Mouse (Mus musculus): ENCODE measurements around the gene Rbms3.
A peak's percentile ranks its signal among the peaks of the same experiment; 100 is the strongest.

Gene Rbms3

DNA sequence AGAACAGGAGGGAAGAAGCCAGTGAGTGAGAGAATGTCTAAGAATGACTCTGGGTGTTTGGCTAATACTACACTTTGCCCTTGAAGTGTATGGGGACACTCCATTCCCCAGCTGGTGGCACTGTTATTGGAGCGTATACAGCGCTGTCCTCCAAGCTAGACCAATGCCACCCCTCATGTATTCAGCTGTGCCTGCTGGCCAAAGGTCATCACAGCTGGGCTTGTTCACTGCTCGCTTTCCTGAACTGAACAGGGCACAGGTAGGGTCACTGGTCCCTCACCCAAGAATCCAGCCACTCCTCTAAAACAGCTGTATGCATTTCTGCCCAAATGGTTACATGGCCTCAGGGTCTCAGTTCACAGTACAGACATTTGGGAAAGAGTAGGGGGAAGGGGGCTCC, 253.9 kb downstream of the Rbms3 start:
- DNase-seq (ENCODE audit: low read depth, low spot score), result no peak

DNA sequence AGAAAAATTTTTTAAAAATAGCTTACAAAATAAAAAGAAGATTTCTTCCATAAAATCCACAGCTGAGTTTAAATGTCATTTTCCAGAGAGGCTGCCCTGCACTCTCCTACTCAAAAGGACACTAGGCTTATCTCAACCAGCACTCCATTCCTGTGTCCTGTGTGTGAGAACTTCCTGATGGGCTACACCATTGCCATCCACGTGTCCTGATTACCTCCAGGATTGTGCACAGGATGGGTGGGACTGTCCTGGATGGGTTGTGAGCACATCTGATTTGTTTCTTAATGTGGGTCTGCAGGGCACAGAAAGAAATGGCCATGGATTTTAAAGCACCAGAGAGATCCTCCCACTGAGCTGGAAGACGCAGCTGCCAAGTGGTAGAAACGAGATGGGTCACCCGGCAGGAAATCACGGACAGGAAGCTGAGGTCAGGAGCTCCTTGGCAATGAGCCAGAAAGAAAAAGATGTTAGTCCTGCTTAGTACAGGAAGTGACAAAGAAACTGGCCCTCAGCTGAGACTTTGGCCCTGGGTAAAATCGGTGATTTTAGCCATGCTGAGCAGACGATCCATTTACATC, 256.5 kb downstream of the Rbms3 start:
- no peak for DNase-seq (ENCODE audit: low read depth, low spot score)

DNA sequence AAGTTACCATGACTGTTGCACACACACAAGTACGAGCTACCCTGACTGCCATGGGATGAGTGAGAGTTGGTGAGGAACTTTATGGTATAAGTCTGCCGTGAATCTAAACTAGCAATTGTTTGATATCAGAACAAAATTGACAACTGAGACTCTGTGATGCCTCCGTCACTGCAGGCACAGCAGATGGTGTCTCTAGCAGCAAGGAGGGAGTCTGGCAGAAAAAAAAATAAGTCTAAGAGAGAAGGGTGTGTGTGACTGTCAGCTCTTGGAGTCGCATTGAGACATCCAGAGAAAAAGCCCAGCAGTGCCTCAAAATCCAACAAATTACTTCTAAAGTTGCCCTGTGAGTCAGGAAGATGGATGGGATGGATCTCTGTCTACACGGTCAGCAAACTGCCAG, 257.7 kb downstream of the Rbms3 start:
- no peak for DNase-seq (ENCODE audit: low read depth, low spot score)

DNA sequence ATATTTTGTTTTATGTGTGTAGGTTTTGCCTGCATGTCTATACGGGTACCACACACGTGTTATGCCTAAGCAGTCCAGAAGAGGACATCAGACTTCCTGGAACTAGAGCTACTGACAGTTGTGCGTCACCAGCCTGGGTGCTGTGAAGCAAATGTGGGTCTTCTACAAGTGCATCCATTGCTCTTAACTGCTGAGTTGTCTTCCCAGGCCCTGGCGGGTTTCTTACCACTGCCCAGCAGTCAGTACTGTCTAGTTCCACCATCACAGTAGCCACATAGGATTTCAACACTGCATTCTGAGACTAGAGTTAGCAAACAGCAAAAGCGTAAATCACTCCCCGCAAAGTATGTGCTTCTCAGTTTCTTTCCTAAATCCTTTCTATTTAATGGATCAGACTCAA, 259.6 kb downstream of the Rbms3 start:
- no peak for DNase-seq (ENCODE audit: low read depth, low spot score)

DNA sequence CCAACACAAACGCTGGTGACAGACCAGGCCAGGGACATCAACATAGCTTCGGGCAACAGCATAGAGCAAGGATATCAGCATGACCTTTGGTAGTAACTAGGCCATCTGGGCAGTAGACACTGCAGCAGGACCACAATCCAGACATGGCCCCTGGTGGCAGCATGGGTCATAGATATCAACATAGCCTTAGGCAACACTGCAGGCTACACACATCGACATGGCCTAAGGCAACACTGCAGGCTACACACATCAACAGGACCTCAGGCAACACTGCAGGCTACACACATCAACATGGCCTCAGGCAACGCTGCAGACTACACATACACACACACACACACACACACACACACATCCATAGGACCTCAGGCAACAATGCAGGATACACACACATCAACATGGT, 261.7 kb downstream of the Rbms3 start:
- DNase-seq (ENCODE audit: low read depth, low spot score), result no peak

DNA sequence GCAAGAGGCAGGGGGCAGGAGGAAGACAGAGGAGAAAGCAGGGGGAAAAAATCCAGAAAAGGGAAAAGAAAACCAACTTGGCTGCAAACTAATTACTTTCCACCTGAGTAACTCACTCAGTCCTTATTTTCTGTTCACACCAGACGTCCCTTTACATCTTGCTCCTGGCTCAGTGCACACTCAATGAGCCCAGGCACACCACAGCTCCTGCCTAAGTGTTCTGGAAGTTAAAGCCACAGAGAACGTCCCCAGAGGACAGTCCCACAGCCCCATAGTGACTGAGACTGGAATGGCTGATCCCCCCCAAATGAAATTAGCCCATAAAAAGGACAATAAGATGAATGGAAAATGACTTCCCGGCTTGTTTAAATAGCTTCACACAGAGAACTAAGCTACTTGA, 265.1 kb downstream of the Rbms3 start:
- DNase-seq (ENCODE audit: low read depth, low spot score), result no peak

DNA sequence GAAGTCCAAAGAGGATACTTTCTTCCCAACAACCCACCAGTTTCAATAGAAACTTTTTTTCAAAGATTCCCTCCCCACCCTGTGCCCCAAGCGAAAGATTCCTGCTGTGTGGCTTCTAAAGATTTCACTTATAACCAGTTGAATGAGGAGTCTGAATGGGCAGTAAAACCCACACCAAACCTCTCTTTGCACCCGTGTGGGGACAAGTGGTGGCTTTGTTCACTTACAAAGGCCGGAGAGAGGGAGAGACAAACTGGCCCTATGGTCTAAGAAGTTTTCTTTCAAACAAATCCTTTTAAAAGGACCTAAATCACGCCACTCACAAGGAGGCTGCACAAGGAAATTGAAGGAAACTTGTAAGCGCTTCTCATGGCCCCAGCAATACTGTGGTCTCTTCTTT, 268.3 kb downstream of the Rbms3 start:
- peak; percentile 46 for DNase-seq (ENCODE audit: low read depth, low spot score)

DNA sequence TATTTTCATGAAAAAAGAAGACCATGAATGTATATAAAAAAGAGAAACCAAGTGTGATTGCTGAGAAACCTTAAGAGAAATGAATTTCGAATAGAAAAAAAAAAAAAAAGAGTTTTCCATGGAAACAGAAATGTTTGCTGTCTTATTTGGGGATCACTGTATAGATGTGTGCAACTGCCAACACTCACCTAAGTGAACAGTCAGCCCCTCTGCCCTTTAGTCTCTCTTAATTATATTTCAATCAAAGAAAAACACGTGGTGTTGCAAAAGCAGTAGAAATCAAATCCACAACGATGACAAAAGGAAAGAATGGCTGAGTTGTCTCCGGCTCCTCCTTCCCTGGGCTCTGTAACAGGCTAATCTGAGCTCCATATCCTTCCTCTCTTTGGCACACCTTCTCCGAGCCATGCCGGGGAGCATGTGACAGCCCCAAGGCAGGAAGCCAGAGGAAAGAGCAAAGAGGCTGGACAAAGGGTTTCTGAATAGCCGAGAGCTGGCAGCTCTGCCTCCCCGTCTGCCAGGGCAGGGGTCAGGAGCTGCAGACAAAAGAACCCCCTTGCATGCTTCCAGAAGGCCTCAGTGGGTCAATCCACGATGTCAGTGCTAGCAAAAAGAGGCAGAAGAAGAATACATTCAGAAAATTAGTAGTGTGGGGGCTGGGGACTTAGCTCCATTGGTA, 272.8 kb downstream of the Rbms3 start:
- DNase-seq (ENCODE audit: low read depth, low spot score), result peak; percentile 69

DNA sequence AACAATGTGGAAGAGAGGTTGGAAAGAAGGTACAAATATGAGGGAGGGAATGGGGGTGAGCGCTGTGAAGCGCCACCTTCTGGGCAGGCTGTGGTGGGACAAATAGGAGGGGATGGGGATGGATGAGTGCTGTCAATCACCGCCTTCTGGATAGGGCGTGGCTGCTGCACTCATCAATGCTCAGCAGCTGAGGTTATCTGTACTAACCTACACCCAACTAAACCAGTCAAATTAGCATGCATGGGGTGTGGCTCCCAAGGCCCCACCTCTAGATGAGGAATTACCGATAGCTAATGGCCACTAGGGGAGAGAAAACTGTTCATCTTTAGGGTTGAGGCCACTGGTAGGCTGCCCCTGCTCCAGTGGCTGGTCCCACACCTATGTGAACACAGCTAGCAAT, 274.2 kb downstream of the Rbms3 start:
- DNase-seq (ENCODE audit: low read depth, low spot score), result peak; percentile 81

DNA sequence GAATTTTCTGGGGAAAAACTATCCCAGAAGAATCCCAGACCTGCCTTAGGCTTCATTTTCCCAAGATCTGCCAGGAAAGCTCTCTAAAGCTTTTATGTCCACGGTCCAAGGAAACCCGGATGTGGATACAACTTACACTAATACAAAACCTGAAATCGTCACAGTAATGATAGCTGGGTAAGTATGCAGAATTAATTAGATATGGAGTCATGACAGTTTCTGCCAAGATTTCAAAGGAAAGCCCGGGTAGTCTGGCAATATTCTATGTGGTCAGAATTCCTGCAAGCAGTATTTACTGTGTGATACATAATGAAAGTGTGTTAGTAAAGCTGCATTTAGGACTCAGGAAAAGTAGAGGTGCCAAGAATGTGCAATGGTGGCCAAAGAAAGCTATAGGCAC, 287.4 kb downstream of the Rbms3 start:
- DNase-seq (ENCODE audit: low read depth, low spot score), result no peak

DNA sequence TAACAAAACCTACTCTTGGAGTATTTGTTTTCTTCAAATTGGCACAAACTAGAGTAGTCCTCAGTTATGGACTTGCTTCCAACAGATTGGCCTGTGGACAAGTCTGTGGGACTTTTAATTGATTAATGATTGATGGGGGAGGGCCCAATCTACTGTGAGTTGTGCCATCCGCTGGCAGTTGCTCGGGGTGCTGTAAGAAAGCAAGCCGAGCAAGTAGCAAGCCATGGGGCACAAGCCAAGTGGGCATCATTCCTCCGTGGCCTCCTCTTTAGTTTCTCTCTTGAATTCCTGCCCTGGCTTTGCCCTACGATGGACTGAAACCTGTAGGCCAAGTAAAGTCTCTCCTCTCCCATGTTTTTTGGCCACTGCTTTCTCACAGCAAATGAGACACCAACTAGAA, 299.0 kb downstream of the Rbms3 start:
- DNase-seq (ENCODE audit: low read depth, low spot score), result no peak

DNA sequence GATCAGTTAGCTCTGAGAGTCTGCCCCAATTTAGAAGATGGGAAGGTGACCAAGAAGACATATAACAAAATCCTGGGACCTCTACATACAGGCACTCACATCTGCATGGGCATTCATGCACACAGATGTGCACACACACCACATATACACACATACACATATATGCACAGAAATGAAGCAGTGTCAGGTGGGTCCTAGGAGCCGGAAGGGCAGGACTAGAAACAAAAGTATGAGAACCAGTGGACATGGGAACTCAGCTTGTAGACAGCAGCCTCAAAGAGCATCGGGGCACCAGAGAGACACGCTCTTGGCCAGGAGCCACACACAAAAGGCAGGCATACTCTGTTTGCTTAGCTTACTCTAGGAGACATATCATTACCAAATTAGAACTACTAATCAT, 310.4 kb downstream of the Rbms3 start:
- DNase-seq (ENCODE audit: low read depth, low spot score), result no peak

DNA sequence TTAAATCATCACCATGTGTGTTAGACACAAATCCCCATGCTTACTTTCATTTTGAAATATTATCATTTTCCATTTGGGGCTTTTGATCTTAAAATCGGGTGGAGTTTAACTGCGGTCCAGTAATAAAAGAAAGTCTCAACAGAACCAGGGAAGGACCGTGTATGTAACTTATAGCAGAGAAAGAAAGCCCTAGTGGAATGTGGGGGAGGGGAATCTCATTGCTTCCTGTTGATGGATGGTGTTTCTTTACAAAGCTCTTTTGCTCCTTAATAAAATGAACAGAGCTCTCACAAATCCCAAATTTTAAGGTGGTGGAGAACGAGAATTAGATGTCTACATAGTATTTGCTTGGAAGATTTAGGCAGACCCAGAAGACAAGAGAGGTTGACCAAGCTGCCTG, 311.3 kb downstream of the Rbms3 start:
- DNase-seq (ENCODE audit: low read depth, low spot score), result no peak

DNA sequence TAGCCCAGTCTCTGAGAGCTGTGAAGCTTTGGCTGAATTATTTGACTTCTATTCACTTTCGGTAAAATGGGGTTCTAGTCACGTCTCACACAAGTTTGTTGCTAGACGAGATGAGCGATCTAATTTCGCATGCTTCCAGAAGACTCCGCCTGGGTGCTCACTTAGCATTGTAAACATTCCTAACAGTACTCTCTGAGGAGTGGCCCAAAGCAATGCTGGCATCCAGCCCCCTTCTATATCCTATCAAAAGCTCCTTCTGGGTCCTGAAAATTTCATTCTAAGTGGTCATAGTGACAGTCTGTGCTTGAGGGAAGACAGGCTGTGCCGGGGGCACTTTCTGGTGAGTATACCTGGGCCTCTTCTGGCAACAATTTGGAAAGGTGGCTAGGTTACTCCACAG, 312.5 kb downstream of the Rbms3 start:
- DNase-seq (ENCODE audit: low read depth, low spot score), result peak; percentile 72

DNA sequence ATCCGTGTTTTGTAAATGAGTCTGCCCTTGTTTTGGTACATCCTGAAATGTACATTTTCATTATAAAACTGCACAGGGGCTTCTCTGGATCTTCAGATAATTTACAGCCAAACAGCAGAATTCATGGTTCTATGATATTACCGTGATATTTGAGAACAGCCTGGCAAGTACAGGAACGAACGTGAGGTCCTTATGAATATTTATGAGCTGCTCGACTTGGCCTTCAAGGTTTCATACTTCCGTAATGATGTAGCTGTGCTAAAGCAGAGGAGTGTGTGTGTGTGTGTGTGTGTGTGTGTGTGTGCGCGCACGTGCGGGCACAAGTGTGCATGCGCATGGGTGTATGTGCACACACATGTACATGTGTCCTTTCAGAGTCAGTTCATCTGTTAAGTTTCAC, 316.1 kb downstream of the Rbms3 start:
- no peak for DNase-seq (ENCODE audit: low read depth, low spot score)

DNA sequence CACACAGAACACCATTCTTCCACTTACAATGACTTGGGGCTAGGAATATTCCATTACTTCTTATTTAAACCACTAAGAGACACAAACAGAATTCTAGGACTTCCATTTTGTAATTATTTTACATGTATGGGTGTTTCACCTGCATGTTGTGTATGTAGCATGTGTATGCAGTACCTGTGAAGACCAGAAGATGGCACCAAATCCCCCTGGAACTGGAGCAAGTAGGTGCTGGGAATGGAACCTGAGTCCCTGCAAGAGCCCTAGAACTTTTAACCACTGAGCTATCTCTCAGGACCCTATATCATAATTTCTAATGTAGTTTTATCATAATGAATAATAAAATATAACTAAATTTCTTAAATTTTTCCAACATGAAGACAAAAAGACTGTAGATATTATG, 319.9 kb downstream of the Rbms3 start:
- DNase-seq (ENCODE audit: low read depth, low spot score), result peak; percentile 54

DNA sequence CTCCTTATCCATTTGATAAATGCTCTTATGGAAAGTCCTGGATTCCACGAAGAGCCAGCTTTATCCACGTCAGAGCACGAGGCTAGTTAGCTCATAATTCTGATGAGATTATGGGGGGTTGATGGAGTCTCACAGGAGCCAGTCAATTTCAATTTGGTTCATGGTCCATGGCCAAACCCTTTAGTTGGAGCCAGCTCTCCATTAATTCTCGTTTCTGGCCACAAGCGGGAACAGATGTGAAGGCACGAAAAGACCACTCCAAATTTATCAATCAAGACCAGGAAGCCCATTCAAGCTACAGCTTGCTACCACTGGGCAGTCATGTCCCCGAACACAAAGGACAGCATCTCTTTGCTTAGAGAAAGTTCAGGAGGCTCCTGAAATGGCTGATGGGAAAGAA, 330.7 kb downstream of the Rbms3 start:
- no peak for DNase-seq (ENCODE audit: low read depth, low spot score)

DNA sequence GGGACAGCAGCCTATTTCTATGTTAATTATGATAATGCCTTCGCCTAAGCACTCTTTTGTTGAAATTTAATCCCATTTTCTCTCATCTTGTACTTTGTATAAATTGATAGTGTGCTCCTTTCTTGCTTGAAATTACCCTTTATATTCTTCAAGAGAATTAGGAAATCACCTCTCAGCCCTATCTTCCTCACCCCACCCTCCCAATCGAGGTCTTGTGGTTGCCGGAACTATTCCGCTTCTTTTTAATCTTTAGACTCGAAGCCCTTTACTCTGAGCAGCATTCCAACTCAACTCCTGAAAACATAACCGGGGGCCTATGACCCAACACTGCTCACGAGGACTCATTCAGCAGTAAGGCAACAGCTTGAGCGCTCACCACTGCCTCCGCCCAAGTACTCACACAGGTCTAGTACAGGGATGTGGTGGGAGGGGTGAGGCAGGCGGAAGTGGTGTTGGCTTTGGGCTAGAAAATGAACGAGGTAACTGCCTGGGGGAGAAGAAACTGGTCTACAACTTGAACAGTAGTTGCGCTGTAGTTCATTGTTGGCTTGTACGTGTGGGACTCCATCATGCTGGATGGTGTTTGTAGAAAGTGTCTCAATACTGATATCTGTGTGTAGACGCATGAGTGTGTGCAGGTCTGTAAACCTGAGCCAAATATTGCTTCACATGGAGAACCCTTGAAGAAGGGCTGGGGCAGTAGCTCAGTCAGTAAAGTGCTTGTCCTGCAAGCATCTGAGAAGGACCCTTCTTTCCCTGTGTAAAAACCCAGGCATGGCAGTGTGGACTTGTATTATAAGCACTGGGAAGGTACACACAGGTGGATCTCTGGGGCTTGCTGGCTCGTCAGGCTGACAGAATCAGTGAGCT, 331.8 kb downstream of the Rbms3 start:
- peak; percentile 91 for DNase-seq (ENCODE audit: low read depth, low spot score)

DNA sequence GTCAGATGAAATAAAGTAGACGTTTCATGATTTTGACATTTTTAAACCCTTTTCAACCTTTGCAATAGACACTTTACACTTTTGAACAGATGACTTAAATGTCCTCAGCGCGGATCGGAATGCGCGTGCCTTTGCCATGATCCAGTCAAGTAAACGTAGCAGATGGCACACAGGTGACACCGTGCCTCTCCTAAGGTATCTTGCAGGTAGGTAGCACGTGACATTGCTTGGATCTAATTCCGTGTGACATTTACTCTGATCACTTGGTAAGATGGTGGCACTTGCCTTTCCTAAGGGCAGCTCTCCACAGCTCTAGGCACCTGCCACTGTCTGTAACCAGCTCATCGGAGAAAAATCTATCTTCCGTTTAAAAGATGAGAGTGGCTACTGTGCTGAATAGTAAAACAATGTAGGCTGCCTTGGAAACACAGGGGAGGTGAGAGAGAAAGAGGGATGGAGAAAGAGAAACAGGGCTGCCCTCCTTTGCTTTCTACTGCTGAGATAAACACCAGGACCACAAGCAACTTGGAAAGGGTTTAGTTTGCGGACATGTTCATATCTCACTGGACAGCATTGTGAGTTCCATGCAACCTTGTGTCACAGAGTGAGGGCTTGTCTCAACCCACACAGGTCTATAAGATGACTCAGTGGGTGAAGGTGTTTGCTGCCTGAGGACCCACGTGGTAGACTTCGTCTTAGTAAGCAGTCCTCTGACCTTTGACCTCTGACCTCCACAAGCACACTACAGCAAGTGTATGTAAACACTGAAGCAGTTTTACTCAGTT, 338.5 kb downstream of the Rbms3 start:
- DNase-seq (ENCODE audit: low read depth, low spot score), result no peak

DNA sequence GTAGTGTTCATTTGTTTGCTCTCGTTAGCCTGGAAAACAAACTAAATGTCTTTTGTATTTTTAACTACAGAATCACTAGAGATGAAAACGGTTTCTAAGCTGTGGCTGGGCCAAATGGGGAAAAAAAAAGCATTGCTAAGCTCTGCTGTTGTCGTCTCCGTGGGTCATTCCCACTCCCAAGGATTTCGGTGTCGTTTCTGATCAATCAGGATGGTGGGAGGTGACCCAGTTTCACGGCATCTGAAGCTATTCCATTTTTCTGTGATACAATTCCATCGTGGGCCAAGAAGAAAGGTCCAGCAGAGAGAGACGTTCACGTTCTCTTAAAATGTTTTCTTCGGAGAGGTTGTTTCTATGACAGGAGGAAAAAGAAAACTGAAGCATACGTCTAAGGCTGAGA, 354.9 kb downstream of the Rbms3 start:
- DNase-seq (ENCODE audit: low read depth, low spot score), result no peak

DNA sequence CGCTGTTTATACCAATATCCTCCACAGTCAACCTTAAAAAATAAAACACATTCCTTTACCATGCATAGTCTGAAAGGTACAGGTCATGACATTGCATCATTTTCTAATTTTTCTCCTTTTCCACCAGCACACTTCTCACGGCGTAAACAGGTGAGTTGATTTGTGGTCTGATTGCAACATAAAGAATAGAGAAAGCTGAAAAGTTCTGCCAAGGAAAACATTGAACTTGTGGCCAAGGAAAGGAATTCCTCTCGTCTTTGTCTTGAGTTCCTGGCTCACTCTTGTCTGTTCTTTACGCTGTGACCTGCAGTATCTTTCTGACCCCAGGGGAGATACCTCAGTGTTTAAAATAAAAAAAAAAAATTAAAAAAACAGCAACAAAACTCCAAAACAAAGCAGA, 370.1 kb downstream of the Rbms3 start:
- no peak for DNase-seq (ENCODE audit: low read depth, low spot score)

DNA sequence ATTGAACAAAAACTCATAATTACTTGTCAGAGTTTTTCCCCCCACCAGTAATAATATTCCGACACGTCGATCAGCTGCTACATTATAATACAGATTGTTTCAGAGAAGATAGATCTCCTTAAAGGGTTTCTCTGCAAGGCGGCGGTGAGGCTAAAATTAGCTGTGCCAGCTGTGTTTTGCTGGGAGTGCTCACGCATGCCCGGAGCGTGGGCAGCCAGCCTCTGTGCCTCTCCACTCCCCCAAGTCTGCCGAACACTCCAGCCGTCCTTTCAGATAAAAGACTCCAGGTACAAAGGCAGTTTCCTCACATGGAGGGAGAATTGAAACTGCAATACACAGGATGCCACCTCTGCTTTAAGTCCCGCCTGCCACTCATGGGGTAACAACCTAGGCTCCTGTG, 376.4 kb downstream of the Rbms3 start:
- DNase-seq (ENCODE audit: low read depth, low spot score), result no peak
